Mouse (Mus musculus) testis, adult 2 months (tissue): ENCODE data around the gene Pex7. TPM values are rescaled to one million over a fixed set of nuclear protein-coding genes. Genes with fewer than 3 reads are reported as not detected.

Source experiments
- H3K27ac ChIP-seq: fragments of 200-500 bp; 2 replicates; pipeline ENCODE4 v1.5.1; 2012; ENCODE audit warnings: low read depth, low read length; ENCODE audit not compliant: control insufficient read depth, insufficient read depth
- H3K27me3 ChIP-seq: fragments of 200-500 bp; 2 replicates; pipeline ENCODE4 v1.6.1; 2012; ENCODE audit warnings: mild to moderate bottlenecking, low read length, moderate library complexity; ENCODE audit not compliant: control insufficient read depth, insufficient read depth
- H3K36me3 ChIP-seq: fragments of 200-500 bp; 2 replicates; pipeline ENCODE4 v1.6.1; 2012; ENCODE audit warnings: mild to moderate bottlenecking, low read length; ENCODE audit not compliant: control insufficient read depth, insufficient read depth
- H3K4me1 ChIP-seq: fragments of 200-500 bp; 2 replicates; pipeline ENCODE4 v1.6.1; 2012; ENCODE audit warnings: low read length; ENCODE audit not compliant: control insufficient read depth, insufficient read depth
- H3K4me3 ChIP-seq: fragments of 200-500 bp; 2 replicates; pipeline ENCODE4 v1.5.1; 2012; ENCODE audit warnings: low read depth, mild to moderate bottlenecking, low read length, moderate library complexity, mixed read lengths; ENCODE audit not compliant: control insufficient read depth
- CTCF ChIP-seq: fragments of 200-500 bp; IDR thresholded peaks from 2 replicates; pipeline ENCODE4 v1.5.1; 2012; ENCODE audit warnings: low read depth, mild to moderate bottlenecking, inconsistent platforms, low read length, moderate library complexity; ENCODE audit not compliant: control insufficient read depth, insufficient read depth, insufficient replicate concordance
- POLR2A ChIP-seq: fragments of 200-500 bp; IDR thresholded peaks from 2 replicates; pipeline ENCODE4 v1.6.1; 2012; ENCODE audit warnings: low read depth, mild to moderate bottlenecking, inconsistent platforms, low read length, moderate library complexity; ENCODE audit not compliant: control insufficient read depth
- polyA plus RNA-seq: library from polyadenylated mRNA; depleted of rRNA; stranded (reverse); fragments of >200 nt; gene quantifications from 2 replicates; pipeline ENCODE4 v1.2.3, GENCODE M21; 2012

Pex7 gene
- polyA plus RNA-seq, 1 experiment, result 19.8 TPM

- no peaks in the 10 kb centered on the region for H3K4me1 ChIP-seq
- no peaks in the 10 kb centered on the region for H3K36me3 ChIP-seq
- no peaks in the 10 kb centered on the region for H3K27me3 ChIP-seq
- no peak overlapping the region for H3K4me3 ChIP-seq
- TF ChIP-seq CTCF (no peak), POLR2A (no peak)
- no peak overlapping the region for H3K27ac ChIP-seq
These were observed 4.1 kb upstream of the Pex7 start for GRCm38 (mm10) chr10:19911583-19911982.

GRCm38 (mm10) chr10:19910516-19910915 is 3.0 kb upstream of the Pex7 start:
- TF ChIP-seq CTCF, result no peak
- TF ChIP-seq POLR2A, result no peak
- H3K27ac ChIP-seq, result no peak overlapping the region
- H3K4me3 ChIP-seq, result no peak overlapping the region
- H3K36me3 ChIP-seq, result no peaks in the 10 kb centered on the region
- H3K27me3 ChIP-seq, result no peaks in the 10 kb centered on the region
- no peaks in the 10 kb centered on the region for H3K4me1 ChIP-seq

DNA sequence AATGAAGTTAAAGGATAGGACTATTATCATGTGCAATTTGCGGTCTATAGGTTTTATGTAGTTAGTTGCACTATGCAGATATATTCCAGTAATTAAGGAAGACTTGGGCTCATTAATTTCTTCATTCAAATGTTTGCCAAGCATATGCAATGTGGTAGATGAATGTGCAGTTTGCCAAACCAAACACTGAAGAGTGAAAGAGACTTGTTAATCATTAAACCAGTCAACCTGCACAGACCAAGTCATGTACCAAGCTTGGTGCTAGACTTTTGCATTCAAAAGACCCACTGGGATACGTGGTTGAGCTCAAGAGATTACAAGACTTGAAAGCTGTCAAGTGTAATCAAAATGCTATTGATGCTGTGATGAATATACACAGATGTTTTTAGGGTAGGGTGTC is 587 bp upstream of the Pex7 start:
- H3K27me3 ChIP-seq, result no peaks in the 10 kb centered on the region
- H3K36me3 ChIP-seq, result no peaks in the 10 kb centered on the region
- no peak for TF ChIP-seq POLR2A
- no peak for TF ChIP-seq CTCF
- no peaks in the 10 kb centered on the region for H3K4me1 ChIP-seq
- no peak overlapping the region for H3K27ac ChIP-seq
- no peak overlapping the region for H3K4me3 ChIP-seq

- no peak overlapping the region for H3K4me3 ChIP-seq
- no peaks in the 10 kb centered on the region for H3K27me3 ChIP-seq
- no peak overlapping the region for H3K27ac ChIP-seq
- TF ChIP-seq CTCF (no peak), POLR2A (no peak)
- no peaks in the 10 kb centered on the region for H3K4me1 ChIP-seq
- no peaks in the 10 kb centered on the region for H3K36me3 ChIP-seq
These were observed 3.2 kb downstream of the Pex7 start for GRCm38 (mm10) chr10:19904077-19904820.

GRCm38 (mm10) chr10:19901992-19902391 is 5.5 kb downstream of the Pex7 start:
- Histone ChIP-seq H3K27me3 (no peaks in the 10 kb centered on the region), H3K4me3 (no peak overlapping the region), H3K27ac (no peak overlapping the region), H3K4me1 (no peaks in the 10 kb centered on the region), H3K36me3 (no peaks in the 10 kb centered on the region)
- TF ChIP-seq POLR2A (no peak), CTCF (no peak)

GRCm38 (mm10) chr10:19900191-19900590 is 7.3 kb downstream of the Pex7 start:
- TF ChIP-seq POLR2A (no peak), CTCF (no peak)
- no peaks in the 10 kb centered on the region for H3K4me1 ChIP-seq

DNA sequence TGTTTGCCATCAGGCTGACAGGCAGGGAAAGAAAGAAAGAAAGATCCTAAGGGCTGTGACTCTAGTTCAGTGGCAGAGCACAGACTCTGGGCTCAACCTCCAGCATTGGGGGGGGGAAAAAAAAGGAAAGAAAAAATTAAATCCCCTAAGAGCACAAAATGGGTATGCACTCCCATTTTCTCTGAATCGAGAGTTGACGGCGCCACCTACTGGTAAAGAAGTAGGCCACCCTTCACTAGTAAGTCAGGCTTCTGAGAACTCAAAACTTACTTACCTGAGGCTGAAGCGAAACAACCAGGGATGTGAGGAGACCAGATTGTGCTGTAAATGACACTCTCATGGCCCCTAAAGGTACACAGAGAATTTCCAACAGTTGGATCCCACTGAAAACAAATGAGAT is 13.5 kb downstream of the Pex7 start:
- Histone ChIP-seq H3K4me1 (no peaks in the 10 kb centered on the region), H3K27me3 (no peaks in the 10 kb centered on the region)
- no peak for TF ChIP-seq CTCF
- no peak for TF ChIP-seq POLR2A

More at GRCm38 (mm10) chr10:19900191-19900590, 7.3 kb downstream of the Pex7 start:
- Histone ChIP-seq H3K36me3 (no peaks in the 10 kb centered on the region), H3K27ac (no peak overlapping the region), H3K4me3 (no peak overlapping the region), H3K27me3 (no peaks in the 10 kb centered on the region)

More for the DNA sequence above, 13.5 kb downstream of the Pex7 start:
- Histone ChIP-seq H3K4me3 (no peak overlapping the region), H3K36me3 (no peaks in the 10 kb centered on the region), H3K27ac (no peak overlapping the region)
